Mouse (Mus musculus) lung, embryonic 16.5 days (tissue): Measurements from ENCODE around the gene Ntng1. TPM values are rescaled to one million over a fixed set of nuclear protein-coding genes. Genes with fewer than 3 reads are reported as not detected.

Experiments used
- ATAC-seq: fragments of 200-750 bp; cut with Nextera tagmentation; 2 replicates; pipeline ENCODE4 v1.8.0; 2017; ENCODE audit warnings: low read depth, mild to moderate bottlenecking, moderate library complexity
- H3K27ac ChIP-seq: fragments of 300-500 bp; sonication (generic); 2 replicates; pipeline ENCODE4 v1.5.1; 2014; ENCODE audit warnings: mild to moderate bottlenecking, control low read depth, low read length
- H3K27me3 ChIP-seq: fragments of 300-500 bp; sonication (generic); 2 replicates; pipeline ENCODE4 v1.6.1; 2014; ENCODE audit warnings: low read depth, low read length, mixed read lengths; ENCODE audit not compliant: control insufficient read depth, insufficient read depth
- H3K36me3 ChIP-seq: fragments of 300-500 bp; sonication (generic); 2 replicates; pipeline ENCODE4 v1.6.1; 2014; ENCODE audit warnings: low read length; ENCODE audit not compliant: control insufficient read depth, insufficient read depth
- H3K4me1 ChIP-seq: fragments of 300-500 bp; sonication (generic); replicated peaks from 2 replicates; pipeline ENCODE4 v1.6.1; 2014; ENCODE audit warnings: low read length, mixed read lengths; ENCODE audit not compliant: control insufficient read depth, insufficient read depth
- H3K4me2 ChIP-seq: fragments of 300-500 bp; sonication (generic); 2 replicates; pipeline ENCODE4 v1.6.1; 2014; ENCODE audit warnings: low read depth, low read length, control low read depth
- H3K4me3 ChIP-seq: fragments of 300-500 bp; sonication (generic); 2 replicates; pipeline ENCODE4 v1.5.1; 2014; ENCODE audit warnings: mild to moderate bottlenecking, low read length, control low read depth
- H3K9ac ChIP-seq: fragments of 300-500 bp; sonication (generic); 2 replicates; pipeline ENCODE4 v1.6.1; 2014; ENCODE audit warnings: low read length, control low read depth
- H3K9me3 ChIP-seq: fragments of 300-500 bp; sonication (generic); 2 replicates; pipeline ENCODE4 v1.6.1; 2016; ENCODE audit warnings: low read length; ENCODE audit not compliant: control insufficient read depth
- WGBS: fragments of 180-500 bp; shearing (Covaris S2); extraction: QIAGEN DNeasy Blood & Tissue Kit; methylation state at CpG from one replicate; pipeline ENCODE4 v1.1.7; 2014; 5-methylcytosine and 5-hydroxymethylcytosine counted together
- polyA plus RNA-seq: library from polyadenylated mRNA; unstranded; fragments of >200 nt; fragmentation: Nextera tagmentation; extraction: Ambion mirVana; gene quantifications from 2 replicates; pipeline ENCODE4 v1.2.1, GENCODE M21; 2015

Gene Ntng1
- polyA plus RNA-seq, 1 experiment from 2014 or later = 1.1 TPM

GRCm38 (mm10) chr3:109846660-109847059 is 297.2 kb downstream of the Ntng1 start:
- H3K4me1 ChIP-seq = no peaks in the 10 kb centered on the region
- no peak overlapping the region for H3K9ac ChIP-seq
- H3K27ac ChIP-seq = no peak overlapping the region
- peak; percentile 62; the same call in 1 of the 2 replicates for ATAC-seq
- no peak overlapping the region for H3K4me2 ChIP-seq
- H3K4me3 ChIP-seq = no peak overlapping the region
- no peaks in the 10 kb centered on the region for H3K27me3 ChIP-seq
- H3K36me3 ChIP-seq = no peaks in the 10 kb centered on the region
- no peaks in the 10 kb centered on the region for H3K9me3 ChIP-seq
- 37% methylated on average over 4 of the region's 4 CpGs for WGBS

- Histone ChIP-seq H3K9me3 (no peaks in the 10 kb centered on the region), H3K36me3 (no peaks in the 10 kb centered on the region), H3K27ac (no peak overlapping the region), H3K27me3 (no peaks in the 10 kb centered on the region), H3K4me1 (no peaks in the 10 kb centered on the region), H3K9ac (no peak overlapping the region), H3K4me2 (no peak overlapping the region), H3K4me3 (no peak overlapping the region)
- no peak for ATAC-seq
- 85% methylated on average over 1 of the region's 1 CpGs for WGBS
These were observed 318.0 kb downstream of the Ntng1 start for GRCm38 (mm10) chr3:109825806-109826205.

GRCm38 (mm10) chr3:109822803-109823474 is 320.9 kb downstream of the Ntng1 start:
- ATAC-seq = peak; percentile 51

GRCm38 (mm10) chr3:109818821-109819685 is 324.8 kb downstream of the Ntng1 start:
- no peak overlapping the region for H3K4me2 ChIP-seq
- no peaks in the 10 kb centered on the region for H3K9me3 ChIP-seq
- no peaks in the 10 kb centered on the region; the same call in 1 of the 2 replicates for H3K4me1 ChIP-seq
- no peaks in the 10 kb centered on the region for H3K36me3 ChIP-seq
- no peak overlapping the region for H3K4me3 ChIP-seq
- H3K27ac ChIP-seq = no peak overlapping the region
- WGBS = 43% methylated on average over 2 of the region's 2 CpGs
- peak; percentile 87 for ATAC-seq
- no peaks in the 10 kb centered on the region for H3K27me3 ChIP-seq
- H3K9ac ChIP-seq = no peak overlapping the region

More at GRCm38 (mm10) chr3:109822803-109823474, 320.9 kb downstream of the Ntng1 start:
- Histone ChIP-seq H3K4me2 (no peak overlapping the region), H3K9me3 (no peaks in the 10 kb centered on the region), H3K27ac (no peak overlapping the region), H3K36me3 (no peaks in the 10 kb centered on the region), H3K9ac (no peak overlapping the region), H3K4me3 (no peak overlapping the region), H3K4me1 (no peaks in the 10 kb centered on the region; the same call in 1 of the 2 replicates), H3K27me3 (no peaks in the 10 kb centered on the region)
- WGBS = 40% methylated on average over 2 of the region's 2 CpGs

- ATAC-seq = no peak
- Histone ChIP-seq H3K4me3 (no peak overlapping the region), H3K27ac (no peak overlapping the region), H3K4me1 (no peaks in the 10 kb centered on the region), H3K36me3 (no peaks in the 10 kb centered on the region), H3K9me3 (no peaks in the 10 kb centered on the region), H3K27me3 (no peaks in the 10 kb centered on the region), H3K9ac (no peak overlapping the region), H3K4me2 (no peak overlapping the region)
- WGBS = 92% methylated on average over 1 of the region's 1 CpGs
These were observed 334.7 kb downstream of the Ntng1 start for GRCm38 (mm10) chr3:109809065-109809464.

GRCm38 (mm10) chr3:109807211-109807934 is 336.4 kb downstream of the Ntng1 start:
- H3K27me3 ChIP-seq = no peaks in the 10 kb centered on the region
- no peaks in the 10 kb centered on the region for H3K4me1 ChIP-seq
- no peaks in the 10 kb centered on the region for H3K9me3 ChIP-seq
- no peaks in the 10 kb centered on the region for H3K36me3 ChIP-seq
- H3K4me3 ChIP-seq = no peak overlapping the region
- 72% methylated on average over 6 of the region's 6 CpGs for WGBS
- H3K27ac ChIP-seq = no peak overlapping the region
- no peak overlapping the region for H3K9ac ChIP-seq
- H3K4me2 ChIP-seq = no peak overlapping the region
- no peak for ATAC-seq

- Histone ChIP-seq H3K4me2 (no peak overlapping the region), H3K4me3 (no peak overlapping the region), H3K36me3 (no peaks in the 10 kb centered on the region), H3K9ac (no peak overlapping the region), H3K27me3 (no peaks in the 10 kb centered on the region), H3K27ac (no peak overlapping the region), H3K4me1 (no peaks in the 10 kb centered on the region), H3K9me3 (no peaks in the 10 kb centered on the region)
- WGBS = 60% methylated on average over 2 of the region's 2 CpGs
- no peak for ATAC-seq
These were observed 339.7 kb downstream of the Ntng1 start for GRCm38 (mm10) chr3:109804145-109804544.

GRCm38 (mm10) chr3:109803616-109804015 is 340.2 kb downstream of the Ntng1 start:
- no peaks in the 10 kb centered on the region for H3K27me3 ChIP-seq
- H3K36me3 ChIP-seq = no peaks in the 10 kb centered on the region
- no peak overlapping the region for H3K27ac ChIP-seq
- no peaks in the 10 kb centered on the region for H3K9me3 ChIP-seq
- no peak overlapping the region for H3K9ac ChIP-seq
- H3K4me1 ChIP-seq = no peaks in the 10 kb centered on the region
- WGBS = 42% methylated on average over 3 of the region's 3 CpGs
- H3K4me3 ChIP-seq = no peak overlapping the region
- H3K4me2 ChIP-seq = no peak overlapping the region
- ATAC-seq = no peak

- H3K9ac ChIP-seq = no peak overlapping the region
- H3K27me3 ChIP-seq = no peaks in the 10 kb centered on the region
- no peak overlapping the region for H3K27ac ChIP-seq
- WGBS = 85% methylated on average over 11 of the region's 11 CpGs
- H3K4me1 ChIP-seq = no peaks in the 10 kb centered on the region
- H3K4me3 ChIP-seq = no peak overlapping the region
- no peaks in the 10 kb centered on the region for H3K36me3 ChIP-seq
- no peaks in the 10 kb centered on the region for H3K9me3 ChIP-seq
- no peak for ATAC-seq
- H3K4me2 ChIP-seq = no peak overlapping the region
These were observed 346.5 kb downstream of the Ntng1 start for GRCm38 (mm10) chr3:109797354-109797753.
